Mouse (Mus musculus): Measurements from ENCODE around the gene Rtkn2. TPM values are rescaled to one million over a fixed set of nuclear protein-coding genes. Genes with fewer than 3 reads are reported as not detected.

Rtkn2 gene
- polyA plus RNA-seq, 1 experiment = not detected

GRCm38 (mm10) chr10:68048641-68049305 is 69.4 kb downstream of the Rtkn2 start:
- no peak for TF ChIP-seq GATA1 (IDR thresholded peaks at IDR 0.05; ENCODE audit: low read length)

GRCm38 (mm10) chr10:68050882-68051281 is 71.5 kb downstream of the Rtkn2 start:
- no peak for TF ChIP-seq GATA1 (IDR thresholded peaks at IDR 0.05; ENCODE audit: low read length)

- no peak for TF ChIP-seq GATA1 (IDR thresholded peaks at IDR 0.05; ENCODE audit: low read length)
These were observed 72.1 kb downstream of the Rtkn2 start for GRCm38 (mm10) chr10:68051316-68051933.

GRCm38 (mm10) chr10:68052307-68052706 is 72.9 kb downstream of the Rtkn2 start:
- TF ChIP-seq GATA1 (IDR thresholded peaks at IDR 0.05; ENCODE audit: low read length) = no peak

- TF ChIP-seq GATA1 (IDR thresholded peaks at IDR 0.05; ENCODE audit: low read length) = no peak
These were observed 74.8 kb downstream of the Rtkn2 start for GRCm38 (mm10) chr10:68054131-68054530.

- TF ChIP-seq GATA1 (IDR thresholded peaks at IDR 0.05; ENCODE audit: low read length) = no peak
These were observed 75.3 kb downstream of the Rtkn2 start for GRCm38 (mm10) chr10:68054706-68055105.

- no peak for TF ChIP-seq GATA1 (IDR thresholded peaks at IDR 0.05; ENCODE audit: low read length)
These were observed 78.5 kb downstream of the Rtkn2 start for GRCm38 (mm10) chr10:68057841-68058240.

- no peak for TF ChIP-seq GATA1 (IDR thresholded peaks at IDR 0.05; ENCODE audit: low read length)
These were observed 79.0 kb downstream of the Rtkn2 start for GRCm38 (mm10) chr10:68058378-68058777.

GRCm38 (mm10) chr10:68060590-68061248 is 81.3 kb downstream of the Rtkn2 start:
- TF ChIP-seq GATA1 (IDR thresholded peaks at IDR 0.05; ENCODE audit: low read length) = no peak

- no peak for TF ChIP-seq GATA1 (IDR thresholded peaks at IDR 0.05; ENCODE audit: low read length)
These were observed 81.9 kb downstream of the Rtkn2 start for GRCm38 (mm10) chr10:68061249-68061615.

GRCm38 (mm10) chr10:68063806-68064545 is 84.6 kb downstream of the Rtkn2 start:
- no peak for TF ChIP-seq GATA1 (IDR thresholded peaks at IDR 0.05; ENCODE audit: low read length)

- no peak for TF ChIP-seq GATA1 (IDR thresholded peaks at IDR 0.05; ENCODE audit: low read length)
These were observed 85.2 kb downstream of the Rtkn2 start for GRCm38 (mm10) chr10:68064571-68064970.

GRCm38 (mm10) chr10:68066173-68066572 is 86.8 kb downstream of the Rtkn2 start:
- no peak for TF ChIP-seq GATA1 (IDR thresholded peaks at IDR 0.05; ENCODE audit: low read length)

GRCm38 (mm10) chr10:68067961-68068360 is 88.6 kb downstream of the Rtkn2 start:
- no peak for TF ChIP-seq GATA1 (IDR thresholded peaks at IDR 0.05; ENCODE audit: low read length)

GRCm38 (mm10) chr10:68068426-68068825 is 89.1 kb downstream of the Rtkn2 start:
- no peak for TF ChIP-seq GATA1 (IDR thresholded peaks at IDR 0.05; ENCODE audit: low read length)

GRCm38 (mm10) chr10:68071041-68071440 is 91.7 kb downstream of the Rtkn2 start:
- TF ChIP-seq GATA1 (IDR thresholded peaks at IDR 0.05; ENCODE audit: low read length) = no peak
